Mouse (Mus musculus): ENCODE results near the gene Rreb1.

GRCm38 (mm10) chr13:37959936-37960335, 181.7 kb downstream of the Rreb1 start:
- TF ChIP-seq POLR2A (IDR thresholded peaks at IDR 0.05; ENCODE audit: extremely low read depth, insufficient read depth, low read length), result no peak
- TF ChIP-seq CTCF (IDR thresholded peaks at IDR 0.05; ENCODE audit: low read depth, low read length), result no peak

Measured in liver, adult 2 months (tissue).